Mouse (Mus musculus) liver, adult 2 months (tissue): Measurements from ENCODE around the gene Zmiz1. TPM values are rescaled to one million over a fixed set of nuclear protein-coding genes. Genes with fewer than 3 reads are reported as not detected.

ENCODE experiments used
- DNase-seq: peaks from one replicate; pipeline ENCODE4 v3.0.0-alpha.2; 2011; ENCODE audit warnings: low read depth, low spot score; ENCODE audit errors: extremely low read depth
- H3K27ac ChIP-seq: fragments of 200-500 bp; replicated peaks from 2 replicates; pipeline ENCODE4 v1.5.1; 2012; ENCODE audit warnings: low read depth, mild to moderate bottlenecking, control low read depth, inconsistent platforms, low read length; ENCODE audit not compliant: insufficient read depth
- H3K27me3 ChIP-seq: fragments of 200-500 bp; 2 replicates; pipeline ENCODE4 v1.6.1; 2012; ENCODE audit warnings: mild to moderate bottlenecking, moderate library complexity, low read length, inconsistent platforms; ENCODE audit not compliant: control insufficient read depth, insufficient read depth
- H3K36me3 ChIP-seq: fragments of 200-500 bp; 2 replicates; pipeline ENCODE4 v1.6.1; 2012; ENCODE audit warnings: low read length, inconsistent platforms; ENCODE audit not compliant: control insufficient read depth, insufficient read depth
- H3K4me1 ChIP-seq: fragments of 200-500 bp; 2 replicates; pipeline ENCODE4 v1.6.1; 2011; ENCODE audit warnings: low read length; ENCODE audit not compliant: control insufficient read depth, insufficient read depth
- H3K4me3 ChIP-seq: fragments of 200-500 bp; 2 replicates; pipeline ENCODE4 v1.5.1; 2011; ENCODE audit warnings: low read depth, mild to moderate bottlenecking, control low read depth, low read length, moderate library complexity; ENCODE audit not compliant: insufficient read depth
- H3K79me2 ChIP-seq: fragments of 200-500 bp; 2 replicates; pipeline ENCODE4 v1.6.1; 2012; ENCODE audit warnings: inconsistent platforms, mild to moderate bottlenecking, low read length, moderate library complexity; ENCODE audit not compliant: control insufficient read depth, insufficient read depth
- H3K9ac ChIP-seq: fragments of 200-500 bp; 2 replicates; pipeline ENCODE4 v1.6.1; 2012; ENCODE audit warnings: low read depth, mild to moderate bottlenecking, control low read depth, inconsistent platforms, low read length
- CTCF ChIP-seq: fragments of 200-500 bp; IDR thresholded peaks from 2 replicates; pipeline ENCODE4 v1.5.1; 2011; ENCODE audit warnings: low read depth, low read length, control low read depth
- POLR2A ChIP-seq: fragments of 200-500 bp; IDR thresholded peaks from 2 replicates; pipeline ENCODE4 v1.6.1; 2011; ENCODE audit warnings: low read length, control low read depth; ENCODE audit not compliant: insufficient read depth; ENCODE audit errors: extremely low read depth
- WGBS: fragments of 180-500 bp; shearing (Covaris S2); methylation state at CpG from one replicate; pipeline ENCODE4 v1.1.7; 2018; 5-methylcytosine and 5-hydroxymethylcytosine counted together
- polyA plus RNA-seq: library from polyadenylated mRNA; depleted of rRNA; stranded (reverse); fragments of >200 nt; gene quantifications from 2 replicates; pipeline ENCODE4 v1.2.3, GENCODE M21; 2012
- total RNA-seq: library from RNA; depleted of rRNA; stranded (reverse); fragments of >200 nt; gene quantifications from 2 replicates; pipeline ENCODE4 v1.2.3, GENCODE M21; 2014

The Zmiz1 gene
- total and polyA plus RNA-seq, 2 experiments = 5.3 to 10.2 TPM

DNA sequence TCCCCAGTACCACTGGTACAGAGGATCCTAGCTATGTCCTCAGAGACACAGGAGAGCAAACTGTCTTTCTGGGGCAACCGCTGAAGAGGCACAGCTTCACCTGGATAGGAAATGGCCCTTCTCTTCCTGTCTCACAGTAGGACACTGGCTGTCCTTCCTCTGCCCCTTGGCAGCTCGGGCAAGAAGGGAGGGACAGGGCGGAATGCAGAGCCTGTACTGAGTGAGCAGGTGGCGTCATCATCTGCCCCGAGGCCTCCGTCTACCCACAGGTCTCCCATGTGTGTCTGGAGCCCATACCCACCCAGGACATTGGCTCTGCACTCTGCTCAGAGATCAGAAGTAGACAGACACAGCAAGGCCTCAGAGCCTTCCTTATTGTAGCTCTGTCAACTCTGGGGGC lies 172.5 kb downstream of the Zmiz1 start:
- Histone ChIP-seq H3K4me1 (peaks cover 6% of the 10 kb centered on the region), H3K9ac (no peak overlapping the region), H3K79me2 (peaks cover 11% of the 10 kb centered on the region; the same call in 1 of the 2 replicates), H3K27ac (no peak overlapping the region), H3K4me3 (no peak overlapping the region), H3K27me3 (no peaks in the 10 kb centered on the region), H3K36me3 (peaks cover 3% of the 10 kb centered on the region; the same call in 1 of the 2 replicates)
- no peak for TF ChIP-seq POLR2A
- TF ChIP-seq CTCF = no peak
- WGBS = 89% methylated on average over 6 of the region's 6 CpGs
- no peak for DNase-seq

DNA sequence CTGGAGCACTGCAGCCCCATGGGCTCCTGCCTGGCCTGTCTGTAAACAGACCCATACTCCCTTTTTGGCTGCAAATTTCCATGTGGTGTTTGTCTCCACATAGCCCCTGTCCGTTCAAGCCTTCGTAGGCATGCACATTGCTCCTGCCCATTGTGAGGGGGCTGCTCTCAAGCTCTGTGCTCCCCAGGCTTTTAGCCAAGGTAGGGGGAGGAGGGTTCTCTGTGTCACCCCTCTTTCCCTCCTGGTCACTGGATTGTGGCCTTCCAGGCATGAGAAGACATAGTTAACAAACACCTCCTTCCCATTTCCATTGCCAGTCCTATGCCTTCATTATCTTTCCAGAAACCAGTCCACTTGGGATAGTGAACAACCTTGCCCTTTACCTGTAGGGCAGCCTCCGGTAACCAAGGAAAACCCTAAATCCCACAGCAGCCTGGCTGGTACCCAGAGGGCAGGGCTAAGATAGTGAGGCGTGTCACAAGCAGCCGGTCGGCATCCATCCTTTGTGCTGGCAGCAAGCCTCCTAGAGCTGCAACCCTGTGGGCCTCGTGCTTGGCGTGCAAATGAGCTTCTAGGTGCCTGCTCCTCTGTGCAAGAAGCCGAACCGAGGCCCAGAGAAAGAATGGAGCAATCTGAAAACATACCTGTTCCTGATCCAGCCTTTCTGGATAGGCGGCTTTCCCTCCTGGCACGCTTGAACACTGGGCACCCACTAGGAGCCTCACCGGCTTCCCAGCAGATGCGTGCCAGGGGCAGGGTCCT lies 174.7 kb downstream of the Zmiz1 start:
- Histone ChIP-seq H3K27me3 (no peaks in the 10 kb centered on the region), H3K9ac (no peak overlapping the region), H3K4me1 (peaks cover 7% of the 10 kb centered on the region), H3K36me3 (peaks cover 5% of the 10 kb centered on the region; the same call in 1 of the 2 replicates), H3K27ac (0 out of 2 replicates have a peak overlapping the region, but pooled peaks have one; percentile 7), H3K79me2 (peaks cover 7% of the 10 kb centered on the region; the same call in 1 of the 2 replicates), H3K4me3 (no peak overlapping the region)
- 68% methylated on average over 14 of the region's 14 CpGs for WGBS
- TF ChIP-seq CTCF (no peak), POLR2A (no peak)
- DNase-seq = no peak

DNA sequence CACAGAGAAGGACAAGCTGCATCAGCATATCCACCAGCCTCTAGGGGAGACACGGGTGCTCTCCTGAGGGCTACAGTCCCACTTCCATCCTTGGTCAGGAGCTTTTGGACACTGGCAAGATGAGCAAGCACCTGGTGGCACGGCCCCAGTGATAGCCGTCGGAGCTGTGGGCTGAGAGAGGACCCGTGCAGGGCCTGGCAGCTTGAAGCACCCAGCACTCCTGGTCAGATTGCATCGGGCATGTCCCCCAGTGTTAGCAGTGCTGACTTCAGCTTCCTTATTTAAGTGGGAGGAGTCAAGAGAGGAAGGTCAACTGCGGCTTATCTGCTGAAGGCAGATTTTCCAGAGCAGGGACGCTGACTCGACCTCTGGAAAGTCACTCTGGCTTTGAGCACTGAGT lies 175.3 kb downstream of the Zmiz1 start:
- no peaks in the 10 kb centered on the region for H3K27me3 ChIP-seq
- DNase-seq = peak; percentile 25
- TF ChIP-seq CTCF (no peak), POLR2A (no peak)
- H3K27ac ChIP-seq = 0 out of 2 replicates have a peak overlapping the region, but pooled peaks have one; percentile 7
- H3K4me1 ChIP-seq = peaks cover 5% of the 10 kb centered on the region
- 0 out of 2 replicates have a peak, but pooled peaks cover 7% of the 10 kb centered on the region for H3K79me2 ChIP-seq
- peaks cover 5% of the 10 kb centered on the region; the same call in 1 of the 2 replicates for H3K36me3 ChIP-seq
- H3K4me3 ChIP-seq = no peak overlapping the region
- H3K9ac ChIP-seq = no peak overlapping the region
- WGBS = 55% methylated on average over 9 of the region's 9 CpGs

DNA sequence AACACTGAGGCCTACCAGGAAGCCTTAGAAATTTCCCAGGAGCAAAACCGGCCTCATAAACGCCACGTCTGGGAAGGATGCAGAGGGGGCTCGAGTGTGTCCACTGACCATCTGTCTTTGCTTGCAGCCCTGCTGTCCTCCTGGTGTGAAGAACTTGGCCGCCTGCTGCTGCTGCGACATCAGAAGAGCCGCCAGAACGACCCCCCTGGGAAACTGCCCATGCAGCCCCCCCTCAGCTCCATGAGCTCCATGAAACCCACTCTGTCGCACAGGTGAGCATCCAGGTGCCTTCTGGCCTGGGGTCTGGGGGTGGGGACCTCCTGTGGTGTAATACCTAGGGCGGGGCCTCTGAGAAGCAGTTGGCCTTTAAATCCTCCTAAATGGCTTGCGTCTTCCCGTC lies 176.8 kb downstream of the Zmiz1 start:
- no peaks in the 10 kb centered on the region for H3K27me3 ChIP-seq
- 0 out of 2 replicates have a peak, but pooled peaks cover 2% of the 10 kb centered on the region for H3K79me2 ChIP-seq
- no peak overlapping the region for H3K9ac ChIP-seq
- 94% methylated on average over 12 of the region's 12 CpGs for WGBS
- no peak overlapping the region for H3K27ac ChIP-seq
- H3K36me3 ChIP-seq = peaks cover 3% of the 10 kb centered on the region; the same call in 1 of the 2 replicates
- TF ChIP-seq POLR2A = no peak
- no peak for TF ChIP-seq CTCF
- no peak overlapping the region for H3K4me3 ChIP-seq
- H3K4me1 ChIP-seq = peaks cover 16% of the 10 kb centered on the region
- no peak for DNase-seq

DNA sequence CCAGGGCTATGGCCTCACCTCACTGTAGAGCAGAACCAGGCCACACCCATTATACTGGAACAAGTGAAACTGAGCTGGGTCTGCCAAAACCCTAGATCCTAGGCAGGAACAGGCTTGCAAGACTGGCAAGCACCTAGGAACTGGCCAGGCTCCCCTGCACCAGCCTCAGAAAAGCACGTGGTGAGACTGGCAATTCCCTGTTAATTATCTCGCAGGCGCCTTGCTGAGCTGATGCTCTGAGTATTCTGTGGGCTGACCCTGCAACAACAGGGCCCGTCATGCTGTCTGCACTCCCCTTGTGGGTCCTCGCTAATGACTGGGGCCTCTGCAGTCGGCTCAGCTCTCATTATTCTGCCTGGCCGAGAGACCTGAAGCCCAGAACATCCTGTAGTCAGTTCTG lies 177.3 kb downstream of the Zmiz1 start:
- peak; percentile 37 for DNase-seq
- Histone ChIP-seq H3K79me2 (0 out of 2 replicates have a peak, but pooled peaks cover 2% of the 10 kb centered on the region), H3K36me3 (peaks cover 3% of the 10 kb centered on the region; the same call in 1 of the 2 replicates), H3K4me3 (no peak overlapping the region), H3K4me1 (peaks cover 16% of the 10 kb centered on the region), H3K27me3 (no peaks in the 10 kb centered on the region), H3K27ac (no peak overlapping the region), H3K9ac (no peak overlapping the region)
- TF ChIP-seq POLR2A (no peak), CTCF (no peak)
- 91% methylated on average over 7 of the region's 7 CpGs for WGBS

DNA sequence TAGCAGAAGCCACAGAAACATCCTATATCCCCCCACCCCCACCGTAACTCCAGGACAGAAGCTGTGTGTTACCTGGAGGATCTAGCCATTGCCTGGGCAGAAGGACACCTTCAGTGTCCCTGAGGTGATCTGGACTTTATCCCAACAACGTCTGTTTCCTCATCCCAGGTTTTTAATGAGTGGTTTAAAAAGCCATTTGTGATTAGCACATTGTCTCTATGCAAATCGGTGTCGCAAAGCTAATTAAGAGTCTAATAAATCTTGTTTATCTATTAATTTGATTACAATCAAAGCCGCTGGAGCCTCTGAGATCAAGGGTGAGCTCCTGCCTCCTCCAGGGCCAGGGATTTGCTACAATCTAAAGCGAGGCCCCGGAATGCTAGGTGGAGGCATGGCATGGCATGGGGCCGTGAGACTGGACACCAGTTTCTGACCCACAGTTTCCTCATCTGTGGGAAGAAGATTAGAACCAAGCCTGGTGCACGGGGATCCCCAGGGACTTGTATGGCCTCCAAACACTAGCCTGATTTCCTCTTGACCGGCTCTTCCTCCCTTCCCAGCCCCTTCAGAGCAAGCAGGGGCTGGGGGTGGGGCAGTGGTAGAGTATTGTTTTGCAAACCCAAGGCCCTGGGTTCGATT lies 180.3 kb downstream of the Zmiz1 start:
- Histone ChIP-seq H3K27me3 (no peaks in the 10 kb centered on the region), H3K79me2 (no peaks in the 10 kb centered on the region), H3K4me1 (peaks cover 16% of the 10 kb centered on the region), H3K36me3 (peaks cover 6% of the 10 kb centered on the region; the same call in 1 of the 2 replicates), H3K4me3 (no peak overlapping the region), H3K27ac (peak overlapping the region; percentile 2; the same call in 1 of the 2 replicates), H3K9ac (no peak overlapping the region)
- DNase-seq = no peak
- no peak for TF ChIP-seq CTCF
- no peak for TF ChIP-seq POLR2A
- 72% methylated on average over 11 of the region's 11 CpGs for WGBS
